Mouse (Mus musculus) liver, embryonic 14.5 days (tissue): ENCODE results near the gene Zbbx.

ENCODE experiments used
- CTCF ChIP-seq: IDR thresholded peaks from 2 replicates; pipeline ENCODE4 v1.5.1; 2016; ENCODE audit warnings: antibody characterized with exemption, low read depth, control low read depth
- EP300 ChIP-seq: IDR thresholded peaks from 2 replicates; pipeline ENCODE4 v1.6.1; 2016; ENCODE audit warnings: antibody characterized with exemption, low read depth

GRCm38 (mm10) chr3:75104867-75105266, 60.0 kb downstream of the Zbbx start:
- TF ChIP-seq CTCF = no peak
- no peak for TF ChIP-seq EP300
